Mouse (Mus musculus): Measurements from ENCODE around the gene Jmjd1c. TPM values are rescaled to one million over a fixed set of nuclear protein-coding genes. Genes with fewer than 3 reads are reported as not detected.

Gene Jmjd1c
- polyA plus RNA-seq, 1 experiment, result 22.7 TPM

- Histone ChIP-seq H3K27me3 (ENCODE audit: control insufficient read depth, insufficient read depth, low read length) (no peaks in the 10 kb centered on the region), H3K27ac (ENCODE audit: insufficient read depth, low read depth, low read length) (no peak overlapping the region), H3K4me3 (ENCODE audit: low read depth, low read length) (no peak overlapping the region), H3K36me3 (ENCODE audit: control insufficient read depth, insufficient read depth, low read length) (peaks cover 11% of the 10 kb centered on the region), H3K4me1 (ENCODE audit: control insufficient read depth, insufficient read depth, insufficient read length, low read length) (peaks cover 8% of the 10 kb centered on the region; the same call in 1 of the 2 replicates)
- 77% methylated on average over 4 of the region's 4 CpGs for WGBS
- no peak for TF ChIP-seq POLR2A (IDR thresholded peaks at IDR 0.05; ENCODE audit: low read depth, low read length)
- no peak for TF ChIP-seq CTCF (IDR thresholded peaks at IDR 0.05; ENCODE audit: extremely low read depth, insufficient read length, insufficient replicate concordance, low read depth, low read length)
These were observed 101.3 kb downstream of the Jmjd1c start for GRCm38 (mm10) chr10:67197186-67197585.

GRCm38 (mm10) chr10:67197829-67198228, 101.9 kb downstream of the Jmjd1c start:
- peaks cover 7% of the 10 kb centered on the region; the same call in 1 of the 2 replicates for H3K36me3 ChIP-seq (ENCODE audit: control insufficient read depth, insufficient read depth, low read length)
- H3K4me1 ChIP-seq (ENCODE audit: control insufficient read depth, insufficient read depth, insufficient read length, low read length), result peaks cover 8% of the 10 kb centered on the region; the same call in 1 of the 2 replicates
- no peak for TF ChIP-seq POLR2A (IDR thresholded peaks at IDR 0.05; ENCODE audit: low read depth, low read length)
- TF ChIP-seq CTCF (IDR thresholded peaks at IDR 0.05; ENCODE audit: extremely low read depth, insufficient read length, insufficient replicate concordance, low read depth, low read length), result no peak
- 69% methylated on average over 2 of the region's 2 CpGs for WGBS
- H3K4me3 ChIP-seq (ENCODE audit: low read depth, low read length), result no peak overlapping the region
- no peak overlapping the region for H3K27ac ChIP-seq (ENCODE audit: insufficient read depth, low read depth, low read length)
- no peaks in the 10 kb centered on the region for H3K27me3 ChIP-seq (ENCODE audit: control insufficient read depth, insufficient read depth, low read length)

GRCm38 (mm10) chr10:67201769-67202168, 105.8 kb downstream of the Jmjd1c start:
- H3K4me1 ChIP-seq (ENCODE audit: control insufficient read depth, insufficient read depth, insufficient read length, low read length), result peaks cover 8% of the 10 kb centered on the region; the same call in 1 of the 2 replicates
- H3K27me3 ChIP-seq (ENCODE audit: control insufficient read depth, insufficient read depth, low read length), result no peaks in the 10 kb centered on the region
- H3K36me3 ChIP-seq (ENCODE audit: control insufficient read depth, insufficient read depth, low read length), result 0 out of 2 replicates have a peak, but pooled peaks cover 3% of the 10 kb centered on the region
- no peak overlapping the region for H3K4me3 ChIP-seq (ENCODE audit: low read depth, low read length)
- H3K27ac ChIP-seq (ENCODE audit: insufficient read depth, low read depth, low read length), result no peak overlapping the region
- TF ChIP-seq CTCF (IDR thresholded peaks at IDR 0.05; ENCODE audit: extremely low read depth, insufficient read length, insufficient replicate concordance, low read depth, low read length), result no peak
- no peak for TF ChIP-seq POLR2A (IDR thresholded peaks at IDR 0.05; ENCODE audit: low read depth, low read length)

GRCm38 (mm10) chr10:67202470-67202869, 106.5 kb downstream of the Jmjd1c start:
- peaks cover 7% of the 10 kb centered on the region; the same call in 1 of the 2 replicates for H3K4me1 ChIP-seq (ENCODE audit: control insufficient read depth, insufficient read depth, insufficient read length, low read length)
- 66% methylated on average over 6 of the region's 6 CpGs for WGBS
- H3K27ac ChIP-seq (ENCODE audit: insufficient read depth, low read depth, low read length), result no peak overlapping the region
- no peak overlapping the region for H3K4me3 ChIP-seq (ENCODE audit: low read depth, low read length)
- TF ChIP-seq POLR2A (IDR thresholded peaks at IDR 0.05; ENCODE audit: low read depth, low read length) (no peak), CTCF (IDR thresholded peaks at IDR 0.05; ENCODE audit: extremely low read depth, insufficient read length, insufficient replicate concordance, low read depth, low read length) (no peak)
- no peaks in the 10 kb centered on the region for H3K27me3 ChIP-seq (ENCODE audit: control insufficient read depth, insufficient read depth, low read length)
- 0 out of 2 replicates have a peak, but pooled peaks cover 3% of the 10 kb centered on the region for H3K36me3 ChIP-seq (ENCODE audit: control insufficient read depth, insufficient read depth, low read length)

- peaks cover 7% of the 10 kb centered on the region; the same call in 1 of the 2 replicates for H3K4me1 ChIP-seq (ENCODE audit: control insufficient read depth, insufficient read depth, insufficient read length, low read length)
- H3K4me3 ChIP-seq (ENCODE audit: low read depth, low read length), result peak overlapping the region; percentile 43
- 81% methylated on average over 11 of the region's 11 CpGs for WGBS
- TF ChIP-seq POLR2A (IDR thresholded peaks at IDR 0.05; ENCODE audit: low read depth, low read length) (no peak), CTCF (IDR thresholded peaks at IDR 0.05; ENCODE audit: extremely low read depth, insufficient read length, insufficient replicate concordance, low read depth, low read length) (no peak)
- no peaks in the 10 kb centered on the region for H3K27me3 ChIP-seq (ENCODE audit: control insufficient read depth, insufficient read depth, low read length)
- H3K27ac ChIP-seq (ENCODE audit: insufficient read depth, low read depth, low read length), result peak overlapping the region; percentile 78
- 0 out of 2 replicates have a peak, but pooled peaks cover under 1% of the 10 kb centered on the region for H3K36me3 ChIP-seq (ENCODE audit: control insufficient read depth, insufficient read depth, low read length)
These were observed 108.9 kb downstream of the Jmjd1c start for GRCm38 (mm10) chr10:67204652-67205407.

- 0 out of 2 replicates have a peak, but pooled peaks cover 3% of the 10 kb centered on the region for H3K36me3 ChIP-seq (ENCODE audit: control insufficient read depth, insufficient read depth, low read length)
- no peaks in the 10 kb centered on the region for H3K27me3 ChIP-seq (ENCODE audit: control insufficient read depth, insufficient read depth, low read length)
- no peak overlapping the region for H3K4me3 ChIP-seq (ENCODE audit: low read depth, low read length)
- WGBS, result 81% methylated on average over 2 of the region's 2 CpGs
- H3K4me1 ChIP-seq (ENCODE audit: control insufficient read depth, insufficient read depth, insufficient read length, low read length), result peaks cover 7% of the 10 kb centered on the region; the same call in 1 of the 2 replicates
- no peak overlapping the region for H3K27ac ChIP-seq (ENCODE audit: insufficient read depth, low read depth, low read length)
- TF ChIP-seq POLR2A (IDR thresholded peaks at IDR 0.05; ENCODE audit: low read depth, low read length) (no peak), CTCF (IDR thresholded peaks at IDR 0.05; ENCODE audit: extremely low read depth, insufficient read length, insufficient replicate concordance, low read depth, low read length) (no peak)
These were observed 112.0 kb downstream of the Jmjd1c start for GRCm38 (mm10) chr10:67207931-67208330.

Data from small intestine, adult 2 months (tissue).